Mouse (Mus musculus) kidney, embryonic 14.5 days (tissue): ENCODE data around the gene Gorab. TPM values are rescaled to one million over a fixed set of nuclear protein-coding genes. Genes with fewer than 3 reads are reported as not detected.

Experiments
- ATAC-seq: fragments of 200-750 bp; cut with Nextera tagmentation; 2 replicates; pipeline ENCODE4 v1.8.0; 2017; ENCODE audit warnings: moderate number of reproducible peaks, mild to moderate bottlenecking, moderate TSS enrichment, moderate library complexity; ENCODE audit not compliant: low FRiP score, low TSS enrichment
- H3K27ac ChIP-seq: fragments of 300-500 bp; sonication (generic); 2 replicates; pipeline ENCODE4 v1.5.1; 2014; ENCODE audit warnings: low read depth, mild to moderate bottlenecking, low read length, moderate library complexity, mixed read lengths
- H3K27me3 ChIP-seq: fragments of 300-500 bp; sonication (generic); 2 replicates; pipeline ENCODE4 v1.6.1; 2014; ENCODE audit warnings: mild to moderate bottlenecking, low read length; ENCODE audit not compliant: control insufficient read depth, insufficient read depth
- H3K36me3 ChIP-seq: fragments of 300-500 bp; sonication (generic); 2 replicates; pipeline ENCODE4 v1.6.1; 2014; ENCODE audit warnings: low read length, mixed read lengths; ENCODE audit not compliant: control insufficient read depth, insufficient read depth
- H3K4me1 ChIP-seq: fragments of 300-500 bp; sonication (generic); 2 replicates; pipeline ENCODE4 v1.6.1; 2014; ENCODE audit warnings: low read length, mixed read lengths; ENCODE audit not compliant: control insufficient read depth, insufficient read depth
- H3K4me2 ChIP-seq: fragments of 300-500 bp; sonication (generic); replicated peaks from 2 replicates; pipeline ENCODE4 v1.6.1; 2014; ENCODE audit warnings: low read depth, mild to moderate bottlenecking, low read length
- H3K4me3 ChIP-seq: fragments of 300-500 bp; sonication (generic); 2 replicates; pipeline ENCODE4 v1.5.1; 2014; ENCODE audit warnings: mild to moderate bottlenecking, low read length
- H3K9ac ChIP-seq: fragments of 300-500 bp; sonication (generic); 2 replicates; pipeline ENCODE4 v1.6.1; 2014; ENCODE audit warnings: low read depth, mild to moderate bottlenecking, low read length, moderate library complexity
- H3K9me3 ChIP-seq: fragments of 300-500 bp; sonication (generic); 2 replicates; pipeline ENCODE4 v1.6.1; 2016; ENCODE audit warnings: low read length; ENCODE audit not compliant: control insufficient read depth
- WGBS: fragments of 180-500 bp; shearing (Covaris S2); extraction: QIAGEN DNeasy Blood & Tissue Kit; methylation state at CpG from one replicate; pipeline ENCODE4 v1.1.7; 2014; 5-methylcytosine and 5-hydroxymethylcytosine counted together
- polyA plus RNA-seq: library from polyadenylated mRNA; unstranded; fragments of >200 nt; fragmentation: Nextera tagmentation; extraction: Ambion mirVana; gene quantifications from 2 replicates; pipeline ENCODE4 v1.2.1, GENCODE M21; 2014

Gorab gene
- 20.7 and 23.2 TPM in 2 replicates for polyA plus RNA-seq

DNA sequence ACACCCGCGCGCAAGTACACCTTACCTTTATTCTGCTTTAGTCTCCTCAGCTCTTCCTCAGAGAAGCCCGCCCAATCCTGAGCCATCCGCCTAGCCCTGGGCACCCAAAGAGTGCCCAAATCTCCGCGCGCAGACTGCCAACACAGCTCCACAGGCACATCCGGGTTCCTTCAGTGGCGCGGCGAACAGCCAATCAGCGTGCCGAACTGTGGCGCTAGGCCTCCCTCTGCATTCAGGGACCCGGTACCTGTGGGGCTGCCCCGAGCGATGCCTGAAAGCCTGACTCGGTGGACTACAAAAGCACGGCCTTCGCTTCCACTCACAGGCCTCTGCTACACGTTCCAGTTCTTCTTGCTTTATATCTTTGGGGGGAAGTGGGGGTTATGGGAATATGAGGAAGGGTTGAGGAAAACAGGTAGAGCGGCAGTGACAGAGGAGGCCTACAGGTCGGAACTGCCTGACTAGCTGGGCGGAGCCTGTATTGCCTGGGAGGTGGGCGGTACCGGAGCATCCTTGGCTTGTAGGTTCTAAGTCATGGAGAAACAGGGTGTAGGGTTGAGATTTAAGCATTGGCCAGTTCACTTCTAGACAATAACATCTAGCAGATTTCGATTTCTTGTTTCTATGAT lies at the start of gene Gorab:
Gene Gorab, minus strand, starts transcription at position 172 of the 629 bp plus-strand sequence.
- H3K36me3 ChIP-seq, result no peaks in the 10 kb centered on the region
- peak within 1 kb of the TSS; percentile 64 for H3K4me3 ChIP-seq
- 0 out of 2 replicates have a peak, but pooled peaks cover 2% of the 10 kb centered on the region for H3K27me3 ChIP-seq
- peaks cover 13% of the 10 kb centered on the region for H3K4me1 ChIP-seq
- H3K4me2 ChIP-seq, result peak within 1 kb of the TSS; percentile 75
- ATAC-seq, result peak; percentile 100
- H3K9me3 ChIP-seq, result no peaks in the 10 kb centered on the region
- H3K9ac ChIP-seq, result peak within 1 kb of the TSS; percentile 67
- H3K27ac ChIP-seq, result peak within 1 kb of the TSS; percentile 74; the same call in 1 of the 2 replicates
- WGBS, result under 1% methylated on average over 28 of the region's 28 CpGs

DNA sequence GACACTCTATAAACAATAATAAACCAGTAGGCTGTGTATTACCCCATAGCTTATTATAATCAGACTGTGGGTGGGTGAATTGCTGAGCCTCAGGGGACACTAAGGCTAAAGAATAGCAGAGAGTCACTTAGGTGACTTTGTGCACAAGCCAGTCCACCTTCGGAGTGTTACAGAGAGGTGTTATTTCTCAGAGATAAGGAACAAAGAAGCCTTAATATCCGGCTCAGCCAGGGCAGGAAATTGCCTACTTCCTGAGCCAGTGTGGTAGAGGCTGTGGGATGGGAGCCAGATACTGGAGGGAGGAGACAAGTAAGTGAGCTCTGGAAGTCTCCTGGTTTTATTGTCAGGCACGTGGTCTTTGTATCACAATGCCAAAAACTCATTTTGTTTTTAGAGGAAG lies 40.4 kb upstream of the Gorab start:
- Histone ChIP-seq H3K27me3 (no peaks in the 10 kb centered on the region), H3K4me1 (0 out of 2 replicates have a peak, but pooled peaks cover 6% of the 10 kb centered on the region), H3K4me3 (no peak overlapping the region), H3K9me3 (no peaks in the 10 kb centered on the region), H3K27ac (no peak overlapping the region), H3K4me2 (no peak overlapping the region), H3K9ac (no peak overlapping the region), H3K36me3 (no peaks in the 10 kb centered on the region)
- ATAC-seq, result 0 out of 2 replicates have a peak, but pooled peaks have one; percentile 57
- 9% methylated on average over 3 of the region's 3 CpGs for WGBS

DNA sequence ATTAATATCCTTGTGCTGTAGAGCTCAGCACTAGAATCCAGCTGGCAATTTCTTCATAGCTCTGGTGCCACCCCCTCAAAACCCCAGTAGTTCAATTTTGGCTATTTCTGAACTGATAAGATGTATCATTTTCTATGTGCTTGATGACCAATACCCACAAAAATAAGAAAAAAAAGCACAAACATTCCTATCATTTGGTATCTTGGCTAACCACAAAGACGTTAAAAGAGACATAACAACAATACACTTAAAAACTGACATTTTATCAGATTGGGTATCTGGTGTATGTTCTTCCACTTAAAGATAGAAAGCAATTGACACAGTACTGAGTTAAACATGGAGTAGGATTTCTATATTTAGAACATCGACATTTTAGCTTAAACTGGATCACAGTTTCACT lies 35.5 kb upstream of the Gorab start:
- H3K4me3 ChIP-seq, result no peak overlapping the region
- no peaks in the 10 kb centered on the region for H3K9me3 ChIP-seq
- no peaks in the 10 kb centered on the region for H3K27me3 ChIP-seq
- 0 out of 2 replicates have a peak, but pooled peaks cover 2% of the 10 kb centered on the region for H3K4me1 ChIP-seq
- no peak overlapping the region for H3K4me2 ChIP-seq
- WGBS, result 84% methylated on average over 2 of the region's 2 CpGs
- H3K27ac ChIP-seq, result no peak overlapping the region
- no peak for ATAC-seq
- H3K9ac ChIP-seq, result no peak overlapping the region
- no peaks in the 10 kb centered on the region for H3K36me3 ChIP-seq

DNA sequence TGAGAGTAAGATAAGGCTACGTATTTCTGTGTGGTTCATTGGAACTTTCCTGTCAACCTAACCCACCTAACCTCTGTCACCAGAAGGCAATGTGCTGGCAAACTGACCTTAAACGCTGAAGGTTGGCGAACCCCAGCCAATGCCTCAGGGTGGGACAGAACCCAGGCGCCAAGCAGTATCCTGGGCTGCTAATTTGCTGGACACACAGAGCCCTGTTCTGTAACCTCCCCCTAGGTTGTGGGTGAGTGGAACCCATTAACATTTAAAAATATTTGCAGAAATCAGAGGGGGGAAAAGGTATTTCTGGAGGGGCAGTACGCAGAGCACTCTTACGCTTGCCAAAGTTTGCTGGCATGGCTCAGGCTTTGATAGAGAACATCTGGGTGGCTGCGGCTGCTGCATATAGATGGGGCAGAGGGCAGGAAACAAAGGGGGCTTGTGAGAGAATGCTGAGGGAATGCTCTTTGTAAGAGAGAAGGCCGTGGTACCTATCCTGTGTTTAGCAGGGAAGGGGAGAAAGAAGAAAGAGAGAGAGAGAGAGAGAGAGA lies 20.1 kb upstream of the Gorab start:
- H3K4me1 ChIP-seq, result no peaks in the 10 kb centered on the region
- H3K9me3 ChIP-seq, result no peaks in the 10 kb centered on the region
- no peak overlapping the region for H3K4me3 ChIP-seq
- no peak overlapping the region for H3K9ac ChIP-seq
- ATAC-seq, result no peak
- H3K36me3 ChIP-seq, result no peaks in the 10 kb centered on the region
- no peak overlapping the region for H3K4me2 ChIP-seq
- H3K27me3 ChIP-seq, result no peaks in the 10 kb centered on the region
- no peak overlapping the region for H3K27ac ChIP-seq
- 51% methylated on average over 8 of the region's 8 CpGs for WGBS

DNA sequence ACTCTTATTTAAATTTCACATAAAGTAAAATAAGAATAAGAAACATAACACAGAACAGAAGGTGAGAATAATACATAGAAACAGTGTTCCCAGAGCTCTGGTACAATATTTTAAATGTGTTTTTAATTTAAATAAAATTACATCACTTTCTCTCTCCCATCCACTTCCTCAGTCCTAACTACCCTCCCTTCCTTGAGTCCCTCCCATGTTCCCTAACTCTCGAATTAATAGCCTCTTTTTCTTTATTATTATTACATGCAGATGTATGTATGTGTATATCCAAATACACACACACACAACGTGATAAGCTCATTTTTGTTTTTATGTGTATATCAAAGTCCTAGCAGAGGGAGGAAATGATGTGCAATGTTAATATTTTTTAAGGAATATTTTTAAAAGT lies 13.7 kb upstream of the Gorab start:
- H3K9ac ChIP-seq, result no peak overlapping the region
- ATAC-seq, result no peak

DNA sequence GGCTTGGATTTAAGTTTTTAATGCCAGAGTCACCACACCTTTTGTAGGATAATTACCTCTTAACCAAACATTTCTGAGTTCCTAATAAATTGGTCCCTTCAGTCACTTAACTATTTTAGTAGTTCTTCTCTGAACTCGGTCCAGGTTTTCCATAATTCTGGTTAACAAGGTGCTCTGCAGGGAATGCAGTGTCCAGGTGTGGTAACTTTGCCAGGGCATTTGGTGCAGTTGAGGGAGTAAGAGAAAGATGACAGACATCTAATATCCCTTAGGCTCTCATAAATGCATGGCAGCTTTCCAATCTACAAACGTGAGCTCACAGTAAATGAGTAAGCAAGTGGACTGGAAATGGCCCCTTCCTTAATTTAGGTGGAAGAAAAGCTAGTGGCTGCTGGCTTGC lies 10.7 kb upstream of the Gorab start:
- Histone ChIP-seq H3K4me3 (no peak overlapping the region), H3K9me3 (no peaks in the 10 kb centered on the region), H3K27me3 (no peaks in the 10 kb centered on the region), H3K4me2 (no peak overlapping the region), H3K27ac (no peak overlapping the region), H3K9ac (no peak overlapping the region), H3K4me1 (no peaks in the 10 kb centered on the region), H3K36me3 (no peaks in the 10 kb centered on the region)
- WGBS, result 67% methylated on average over 2 of the region's 2 CpGs
- ATAC-seq, result no peak

More for the DNA sequence above, 13.7 kb upstream of the Gorab start:
- H3K9me3 ChIP-seq, result no peaks in the 10 kb centered on the region
- no peaks in the 10 kb centered on the region for H3K4me1 ChIP-seq
- no peak overlapping the region for H3K4me3 ChIP-seq
- no peaks in the 10 kb centered on the region for H3K36me3 ChIP-seq
- no peaks in the 10 kb centered on the region for H3K27me3 ChIP-seq
- no peak overlapping the region for H3K4me2 ChIP-seq
- H3K27ac ChIP-seq, result no peak overlapping the region
- 75% methylated on average over 2 of the region's 2 CpGs for WGBS

DNA sequence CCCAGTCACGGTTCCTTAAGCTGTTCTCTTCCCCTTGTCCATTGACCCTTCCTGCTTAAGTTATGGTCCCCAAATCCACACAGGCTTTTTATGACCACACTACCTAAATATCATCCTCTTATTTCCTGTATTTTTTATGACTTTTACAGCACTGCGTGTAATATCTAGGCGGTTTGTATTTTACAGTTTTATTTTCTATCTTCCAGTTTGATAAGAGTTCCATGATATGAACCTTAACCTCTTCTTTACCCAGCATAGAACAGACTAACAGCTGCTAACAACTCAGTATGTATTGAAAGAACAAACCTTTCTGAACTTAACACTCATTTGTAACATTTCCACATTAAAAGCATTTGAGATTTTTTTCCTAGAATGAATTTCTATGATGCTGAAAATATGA lies 2.7 kb upstream of the Gorab start:
- Histone ChIP-seq H3K9ac (no peak overlapping the region), H3K27ac (no peak overlapping the region), H3K9me3 (no peaks in the 10 kb centered on the region), H3K4me1 (peaks cover 13% of the 10 kb centered on the region), H3K4me3 (no peak overlapping the region), H3K27me3 (0 out of 2 replicates have a peak, but pooled peaks cover 2% of the 10 kb centered on the region), H3K4me2 (no peak overlapping the region), H3K36me3 (no peaks in the 10 kb centered on the region)
- 64% methylated on average over 3 of the region's 3 CpGs for WGBS
- no peak for ATAC-seq

DNA sequence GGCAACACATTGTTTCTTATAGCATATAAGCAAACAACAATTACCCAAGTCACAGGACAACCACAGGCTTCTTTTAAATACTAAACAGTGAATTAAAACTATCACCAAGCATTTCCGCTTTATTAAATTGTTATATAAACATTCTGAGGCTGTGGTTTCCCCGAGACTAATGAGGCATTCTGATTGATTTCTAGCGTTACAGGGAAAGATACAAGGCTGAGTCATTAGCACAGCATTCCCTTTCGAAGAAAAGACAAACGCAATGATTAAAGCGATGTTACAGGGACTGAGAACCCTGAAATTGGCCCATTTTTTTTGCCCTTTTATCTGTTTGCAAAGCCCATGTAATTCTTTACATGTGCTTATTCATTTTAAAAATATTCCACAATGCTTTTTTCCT lies 12.1 kb downstream of the Gorab start:
- H3K36me3 ChIP-seq, result peaks cover 37% of the 10 kb centered on the region
- 47% methylated on average over 6 of the region's 6 CpGs for WGBS
- ATAC-seq, result no peak

DNA sequence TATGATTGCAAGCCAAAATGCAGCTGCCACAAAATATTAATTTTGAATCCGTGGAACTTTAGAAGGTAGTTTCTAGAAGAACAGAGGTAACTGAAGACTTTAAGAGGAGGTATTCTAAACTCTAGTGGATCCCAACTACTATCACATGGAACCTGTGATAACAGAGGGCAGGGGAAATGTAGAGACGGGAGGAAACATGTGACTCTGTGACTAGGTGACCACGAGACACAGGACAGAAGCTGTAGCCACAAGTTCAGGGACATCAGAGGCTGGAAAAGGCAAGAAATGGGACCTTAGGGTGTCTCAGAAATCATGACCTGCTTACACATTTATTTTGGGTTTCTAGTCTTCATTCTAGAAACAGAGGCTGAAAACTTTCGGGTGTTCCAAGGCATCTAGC lies 13.4 kb downstream of the Gorab start:
- H3K9ac ChIP-seq, result no peak overlapping the region
- H3K27ac ChIP-seq, result no peak overlapping the region
- H3K9me3 ChIP-seq, result no peaks in the 10 kb centered on the region
- H3K4me3 ChIP-seq, result no peak overlapping the region
- peaks cover 42% of the 10 kb centered on the region for H3K36me3 ChIP-seq
- no peak for ATAC-seq
- 88% methylated on average over 4 of the region's 4 CpGs for WGBS
- H3K4me1 ChIP-seq, result no peaks in the 10 kb centered on the region
- H3K4me2 ChIP-seq, result no peak overlapping the region
- H3K27me3 ChIP-seq, result no peaks in the 10 kb centered on the region

More for the DNA sequence above, 12.1 kb downstream of the Gorab start:
- no peak overlapping the region for H3K9ac ChIP-seq
- no peaks in the 10 kb centered on the region for H3K27me3 ChIP-seq
- H3K4me1 ChIP-seq, result no peaks in the 10 kb centered on the region
- H3K9me3 ChIP-seq, result no peaks in the 10 kb centered on the region
- H3K4me3 ChIP-seq, result no peak overlapping the region
- no peak overlapping the region for H3K4me2 ChIP-seq
- H3K27ac ChIP-seq, result no peak overlapping the region
